Mouse (Mus musculus): ENCODE measurements at regions not wholly inside any gene's neighbourhood (a gene's known extent, or its start where the extent isn't known, plus 50 kb on each side); places are given as distances from the start of the nearest gene placed in this dataset.

DNA sequence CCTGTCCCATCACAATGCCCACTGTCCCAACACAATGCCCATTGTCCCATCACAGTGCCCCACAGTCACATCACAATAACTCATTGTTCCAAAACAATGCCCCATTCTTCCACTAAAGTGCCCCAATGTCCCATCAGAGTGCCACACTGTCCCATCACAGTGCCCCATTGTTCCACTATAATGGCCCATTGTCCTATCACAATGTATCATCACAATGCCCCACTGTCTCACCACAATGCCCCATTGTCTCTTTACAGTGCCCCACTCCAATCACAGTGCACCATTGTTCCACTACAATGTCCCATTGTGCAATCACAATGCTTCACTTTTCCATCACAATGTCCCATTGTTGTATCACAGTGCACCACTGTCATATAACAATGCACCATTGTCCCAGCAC lies 265.7 kb downstream of the Plekhb2 start:
- Histone ChIP-seq H3K9me3 (ENCODE audit: low read length) (peaks cover 15% of the 10 kb centered on the region), H3K4me1 (ENCODE audit: insufficient read depth) (no peaks in the 10 kb centered on the region), H3K9ac (replicated peaks) (no peak overlapping the region), H3K4me2 (ENCODE audit: low read depth, low read length) (no peak overlapping the region), H3K4me3 (ENCODE audit: low read depth, low read length) (no peak overlapping the region), H3K27ac (ENCODE audit: low read depth) (no peak overlapping the region), H3K27me3 (ENCODE audit: insufficient read depth, low read length) (no peaks in the 10 kb centered on the region), H3K36me3 (replicated peaks; ENCODE audit: insufficient read depth, low read length) (no peaks in the 10 kb centered on the region)
- TF ChIP-seq CTCF (IDR thresholded peaks at IDR 0.05; ENCODE audit: low read depth) (no peak), EP300 (IDR thresholded peaks at IDR 0.05; ENCODE audit: low read depth) (no peak)
- DNase-seq (no peak), ATAC-seq (no peak)

DNA sequence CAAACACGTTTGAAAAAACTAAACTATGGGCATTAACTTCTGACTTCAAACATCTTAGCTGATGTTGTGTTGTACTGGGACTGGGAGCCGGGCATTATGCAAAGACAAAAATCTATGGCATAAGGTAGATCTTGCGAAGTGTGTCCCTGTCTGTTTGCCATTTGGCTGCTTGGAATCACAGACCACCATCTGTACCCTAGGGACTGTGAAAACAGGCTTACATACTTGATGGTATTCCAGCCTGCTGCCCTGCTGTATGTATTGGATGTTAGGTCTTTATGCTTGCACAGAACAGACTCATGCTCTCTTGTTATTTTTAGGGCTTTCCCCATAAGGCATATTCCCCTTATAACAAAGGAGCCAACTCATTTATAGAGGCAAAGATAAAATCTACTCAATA lies 288.1 kb downstream of the Plekhb2 start:
- H3K9me3 ChIP-seq (ENCODE audit: low read length), result no peaks in the 10 kb centered on the region
- H3K36me3 ChIP-seq (replicated peaks; ENCODE audit: insufficient read depth, low read length), result no peaks in the 10 kb centered on the region
- ATAC-seq (no peak), DNase-seq (no peak)
- H3K27ac ChIP-seq (ENCODE audit: low read depth), result no peak overlapping the region
- H3K4me2 ChIP-seq (ENCODE audit: low read depth, low read length), result no peak overlapping the region
- no peaks in the 10 kb centered on the region for H3K27me3 ChIP-seq (ENCODE audit: insufficient read depth, low read length)
- WGBS (ENCODE audit: insufficient replicate concordance), result 72% methylated on average over 3 of the region's 3 CpGs
- no peak overlapping the region for H3K9ac ChIP-seq (replicated peaks)
- no peaks in the 10 kb centered on the region for H3K4me1 ChIP-seq (ENCODE audit: insufficient read depth)
- H3K4me3 ChIP-seq (ENCODE audit: low read depth, low read length), result no peak overlapping the region
- TF ChIP-seq CTCF (IDR thresholded peaks at IDR 0.05; ENCODE audit: low read depth), result no peak
- TF ChIP-seq EP300 (IDR thresholded peaks at IDR 0.05; ENCODE audit: low read depth), result no peak

DNA sequence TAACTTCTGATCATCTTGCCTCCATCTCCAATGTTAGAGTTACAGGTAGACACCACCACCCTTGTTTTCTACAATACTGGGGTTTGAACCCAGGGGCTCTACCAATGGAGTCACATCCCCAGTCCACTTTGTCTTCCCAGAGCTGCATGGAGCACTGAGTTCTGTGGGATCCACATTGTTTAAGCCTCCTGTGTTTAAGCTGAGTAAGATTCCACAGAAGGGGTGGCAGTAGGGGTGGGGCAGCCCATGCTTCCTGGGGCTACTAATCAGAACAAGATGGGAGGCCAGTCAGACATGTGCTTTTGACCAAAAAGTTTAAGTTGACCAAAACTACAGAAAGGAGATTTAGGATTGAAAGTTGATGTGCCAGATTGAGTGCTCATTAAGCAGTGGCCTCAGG lies 299.3 kb downstream of the Plekhb2 start:
- ATAC-seq, result no peak
- Histone ChIP-seq H3K36me3 (replicated peaks; ENCODE audit: insufficient read depth, low read length) (no peaks in the 10 kb centered on the region), H3K4me2 (ENCODE audit: low read depth, low read length) (no peak overlapping the region), H3K27ac (ENCODE audit: low read depth) (no peak overlapping the region), H3K4me1 (ENCODE audit: insufficient read depth) (no peaks in the 10 kb centered on the region), H3K9ac (replicated peaks) (no peak overlapping the region), H3K9me3 (ENCODE audit: low read length) (no peaks in the 10 kb centered on the region), H3K4me3 (ENCODE audit: low read depth, low read length) (no peak overlapping the region), H3K27me3 (ENCODE audit: insufficient read depth, low read length) (no peaks in the 10 kb centered on the region)
- DNase-seq, result no peak
- TF ChIP-seq EP300 (IDR thresholded peaks at IDR 0.05; ENCODE audit: low read depth) (no peak), CTCF (IDR thresholded peaks at IDR 0.05; ENCODE audit: low read depth) (no peak)

DNA sequence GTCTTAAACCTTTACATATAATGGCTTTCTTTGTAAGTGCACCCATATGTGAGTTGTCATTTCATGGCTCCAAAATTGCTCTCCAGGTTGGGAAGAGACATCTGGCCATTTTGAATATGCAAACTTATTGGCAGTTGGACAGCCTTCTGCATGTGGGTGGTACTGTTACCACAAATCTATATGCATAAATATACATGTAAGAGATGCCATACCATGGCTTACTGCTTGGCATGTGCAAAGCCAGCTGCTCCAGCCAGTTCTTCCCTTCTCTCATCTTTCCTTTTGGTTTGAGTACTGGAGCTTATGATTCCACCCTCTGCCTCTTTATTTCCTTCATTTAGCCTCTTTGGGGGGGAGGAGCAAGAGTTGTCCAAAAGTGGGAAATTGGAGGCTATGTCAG lies 312.7 kb downstream of the Plekhb2 start:
- H3K4me1 ChIP-seq (ENCODE audit: insufficient read depth), result no peaks in the 10 kb centered on the region
- no peaks in the 10 kb centered on the region for H3K27me3 ChIP-seq (ENCODE audit: insufficient read depth, low read length)
- no peaks in the 10 kb centered on the region for H3K36me3 ChIP-seq (replicated peaks; ENCODE audit: insufficient read depth, low read length)

DNA sequence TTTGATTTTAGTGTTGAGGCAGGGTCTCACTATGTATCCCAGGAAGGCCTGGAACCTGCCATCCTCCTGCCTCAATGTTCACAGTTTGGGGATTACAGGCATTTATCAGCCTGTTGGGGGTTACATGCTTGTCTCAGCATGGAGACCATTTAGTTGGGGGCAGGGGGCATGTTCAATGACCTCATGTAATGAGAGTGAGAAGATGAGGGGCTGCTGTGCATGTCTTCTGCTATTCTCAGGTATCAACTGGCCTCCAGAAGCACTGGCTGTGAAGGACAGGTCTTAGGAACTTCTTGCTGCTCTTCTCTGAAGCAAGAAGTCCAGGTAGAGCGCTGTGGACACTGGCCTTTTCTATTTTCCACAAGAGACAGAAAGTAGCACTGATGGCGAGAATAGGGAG lies 350.9 kb downstream of the Plekhb2 start:
- WGBS (ENCODE audit: insufficient replicate concordance), result 79% methylated on average over 2 of the region's 2 CpGs
- no peak overlapping the region for H3K4me3 ChIP-seq (ENCODE audit: low read depth, low read length)
- H3K27me3 ChIP-seq (ENCODE audit: insufficient read depth, low read length), result no peaks in the 10 kb centered on the region
- no peak overlapping the region for H3K4me2 ChIP-seq (ENCODE audit: low read depth, low read length)
- no peaks in the 10 kb centered on the region for H3K36me3 ChIP-seq (replicated peaks; ENCODE audit: insufficient read depth, low read length)
- no peak for TF ChIP-seq CTCF (IDR thresholded peaks at IDR 0.05; ENCODE audit: low read depth)
- no peak for TF ChIP-seq EP300 (IDR thresholded peaks at IDR 0.05; ENCODE audit: low read depth)
- H3K4me1 ChIP-seq (ENCODE audit: insufficient read depth), result no peaks in the 10 kb centered on the region
- no peak for DNase-seq
- no peak overlapping the region for H3K27ac ChIP-seq (ENCODE audit: low read depth)
- ATAC-seq, result no peak
- H3K9me3 ChIP-seq (ENCODE audit: low read length), result no peaks in the 10 kb centered on the region
- H3K9ac ChIP-seq (replicated peaks), result no peak overlapping the region

More for the DNA sequence above, 312.7 kb downstream of the Plekhb2 start:
- DNase-seq (no peak), ATAC-seq (no peak)
- TF ChIP-seq CTCF (IDR thresholded peaks at IDR 0.05; ENCODE audit: low read depth) (no peak), EP300 (IDR thresholded peaks at IDR 0.05; ENCODE audit: low read depth) (no peak)
- no peak overlapping the region for H3K4me3 ChIP-seq (ENCODE audit: low read depth, low read length)
- H3K4me2 ChIP-seq (ENCODE audit: low read depth, low read length), result no peak overlapping the region
- no peaks in the 10 kb centered on the region for H3K9me3 ChIP-seq (ENCODE audit: low read length)
- no peak overlapping the region for H3K9ac ChIP-seq (replicated peaks)
- no peak overlapping the region for H3K27ac ChIP-seq (ENCODE audit: low read depth)

DNA sequence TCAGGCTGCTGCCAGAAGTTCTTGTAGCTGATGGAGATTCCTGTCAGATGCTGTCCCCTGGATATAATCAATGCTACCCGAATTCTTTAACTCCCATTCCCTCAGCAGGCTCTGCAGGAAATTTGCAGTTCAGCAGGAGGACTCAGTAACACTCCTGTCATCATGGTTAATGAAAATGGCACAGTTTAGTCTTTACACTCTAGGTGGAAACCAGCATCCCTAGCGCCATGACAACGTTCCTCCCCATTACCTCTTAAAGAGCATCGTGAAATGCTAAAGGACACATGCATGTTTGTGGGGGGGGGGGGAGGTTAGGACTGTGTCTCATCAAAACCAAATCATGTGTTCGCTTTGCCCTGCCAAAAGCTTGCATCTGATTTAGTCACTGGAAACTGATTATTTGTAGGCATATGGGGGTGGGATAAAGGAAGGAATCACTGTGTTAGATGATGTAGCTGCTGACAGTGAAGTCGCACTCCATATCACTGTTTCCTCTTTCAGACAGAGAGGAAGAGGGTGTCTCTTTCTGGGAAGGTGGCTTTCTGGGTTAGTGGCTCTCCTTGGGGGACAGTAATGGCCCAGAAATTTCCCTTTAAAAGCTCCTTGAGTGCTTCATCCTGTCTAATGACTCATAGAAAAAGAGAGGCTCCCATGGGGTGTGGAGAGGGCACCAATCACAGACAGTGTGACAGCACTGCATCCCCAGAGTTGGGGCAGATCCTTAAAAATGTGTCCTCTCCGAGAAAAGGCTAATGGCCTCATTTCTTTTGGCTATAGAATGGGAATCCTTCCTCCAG lies 351.5 kb downstream of the Plekhb2 start:
- no peak overlapping the region for H3K4me3 ChIP-seq (ENCODE audit: low read depth, low read length)
- H3K4me2 ChIP-seq (ENCODE audit: low read depth, low read length), result no peak overlapping the region
- H3K36me3 ChIP-seq (replicated peaks; ENCODE audit: insufficient read depth, low read length), result no peaks in the 10 kb centered on the region
- H3K9ac ChIP-seq (replicated peaks), result no peak overlapping the region
- WGBS (ENCODE audit: insufficient replicate concordance), result 69% methylated on average over 7 of the region's 7 CpGs
- no peak overlapping the region for H3K27ac ChIP-seq (ENCODE audit: low read depth)
- H3K9me3 ChIP-seq (ENCODE audit: low read length), result no peaks in the 10 kb centered on the region
- TF ChIP-seq CTCF (IDR thresholded peaks at IDR 0.05; ENCODE audit: low read depth), result no peak
- no peak for TF ChIP-seq EP300 (IDR thresholded peaks at IDR 0.05; ENCODE audit: low read depth)
- H3K4me1 ChIP-seq (ENCODE audit: insufficient read depth), result no peaks in the 10 kb centered on the region
- DNase-seq, result no peak
- H3K27me3 ChIP-seq (ENCODE audit: insufficient read depth, low read length), result no peaks in the 10 kb centered on the region
- no peak for ATAC-seq

DNA sequence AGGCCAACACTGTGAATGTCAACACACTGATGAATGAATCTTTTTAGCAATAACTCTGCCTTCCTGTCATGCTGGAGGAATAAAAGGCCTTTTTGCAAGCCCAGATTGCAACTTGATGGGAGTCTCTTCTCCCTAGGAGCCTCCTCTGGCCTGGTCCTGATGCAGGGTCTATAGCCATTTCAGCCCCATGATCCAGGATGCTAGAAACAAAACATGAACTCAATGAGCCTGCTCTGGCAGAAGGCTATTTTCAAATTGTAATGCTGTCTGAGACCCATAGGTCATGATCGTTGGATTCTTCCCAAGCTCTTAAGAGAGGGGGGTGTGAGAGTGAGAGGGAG lies 352.1 kb downstream of the Plekhb2 start:
- Histone ChIP-seq H3K9ac (replicated peaks) (no peak overlapping the region), H3K36me3 (replicated peaks; ENCODE audit: insufficient read depth, low read length) (no peaks in the 10 kb centered on the region), H3K27ac (ENCODE audit: low read depth) (no peak overlapping the region), H3K27me3 (ENCODE audit: insufficient read depth, low read length) (no peaks in the 10 kb centered on the region), H3K9me3 (ENCODE audit: low read length) (no peaks in the 10 kb centered on the region), H3K4me3 (ENCODE audit: low read depth, low read length) (no peak overlapping the region), H3K4me2 (ENCODE audit: low read depth, low read length) (no peak overlapping the region), H3K4me1 (ENCODE audit: insufficient read depth) (no peaks in the 10 kb centered on the region)
- no peak for TF ChIP-seq CTCF (IDR thresholded peaks at IDR 0.05; ENCODE audit: low read depth)
- no peak for TF ChIP-seq EP300 (IDR thresholded peaks at IDR 0.05; ENCODE audit: low read depth)
- WGBS (ENCODE audit: insufficient replicate concordance), result 74% methylated on average over 1 of the region's 1 CpGs
- ATAC-seq, result no peak
- no peak for DNase-seq

Measured in liver, postnatal 0 days (tissue).